ENCODE assay signal across 15 mouse cellular contexts in genomic region chr3:62392636-62393035, GRCm38 (mm10).
"Had no signal": no experiment of that assay in that cellular context is flagged by ENCODE, and none has a peak within 500 bp of the region (broad histone marks: within the 10 kb centered on the region; RNA-seq: fewer than 3 reads in every experiment).

No protein-coding gene starts in this region.

- H3K27ac ChIP-seq: layer of hippocampus, adult 2 months; liver, embryonic 13.5 days; midbrain, embryonic 13.5 days; neural tube, embryonic 15.5 days had no signal

- ATAC-seq: liver, postnatal 0 days; midbrain, embryonic 13.5 days had no signal

- H3K4me2 ChIP-seq: liver, embryonic 13.5 days; midbrain, embryonic 13.5 days; neural tube, embryonic 15.5 days had no signal

- H3K27me3 ChIP-seq: liver, embryonic 13.5 days; midbrain, embryonic 13.5 days; neural tube, embryonic 15.5 days had no signal

- H3K36me3 ChIP-seq: liver, embryonic 13.5 days; midbrain, embryonic 13.5 days; neural tube, embryonic 15.5 days had no signal

- H3K9me3 ChIP-seq: liver, embryonic 13.5 days; midbrain, embryonic 13.5 days; neural tube, embryonic 15.5 days had no signal

- H3K4me1 ChIP-seq: liver, embryonic 13.5 days had no signal

- H3K4me3 ChIP-seq: layer of hippocampus, adult 2 months; liver, embryonic 13.5 days; midbrain, embryonic 13.5 days; myocyte; neural tube, embryonic 15.5 days had no signal

- H3K9ac ChIP-seq: liver, embryonic 13.5 days; liver, postnatal 0 days; midbrain, embryonic 13.5 days; neural tube, embryonic 15.5 days had no signal

- DNase-seq: kidney, adult 11 months; kidney, adult 9 months; kidney, postnatal 10 days; kidney, postnatal 4 days; liver; liver, embryonic 13.5 days; liver, postnatal 0 days; lung, postnatal 14 days; right cerebral cortex, adult 18-20 months; right cerebral cortex, postnatal 25 days; thymus, postnatal 36 days had no signal
